Mouse (Mus musculus) hematopoietic stem cell, adult 5-6 weeks (primary cell): Measurements from ENCODE around the gene Ndnf. TPM values are rescaled to one million over a fixed set of nuclear protein-coding genes. Genes with fewer than 3 reads are reported as not detected.

Source experiments
- ATAC-seq, 2 experiments: fragments of 125-278 bp in 1 of 2; replicated peaks in 1 of 2; 2 replicates each; pipeline ENCODE4 v1.8.0; 2016 to 2017; ENCODE audit warnings: inconsistent platforms in 2 of 2, mild to moderate bottlenecking in 2 of 2, moderate number of reproducible peaks in 2 of 2, low read depth in 1 of 2, moderate TSS enrichment in 1 of 2; ENCODE audit not compliant: low FRiP score in 2 of 2, poor library complexity in 2 of 2, severe bottlenecking in 2 of 2, insufficient read depth in 1 of 2, low TSS enrichment in 1 of 2
- total RNA-seq: library from RNA; stranded (forward); fragments of 172-1452, 232-1000 nt; gene quantifications from 2 replicates; pipeline ENCODE4 v1.2.3, GENCODE M21; 2017

The Ndnf gene
- total RNA-seq, 1 experiment from 2014 or later = 0.35 TPM

DNA sequence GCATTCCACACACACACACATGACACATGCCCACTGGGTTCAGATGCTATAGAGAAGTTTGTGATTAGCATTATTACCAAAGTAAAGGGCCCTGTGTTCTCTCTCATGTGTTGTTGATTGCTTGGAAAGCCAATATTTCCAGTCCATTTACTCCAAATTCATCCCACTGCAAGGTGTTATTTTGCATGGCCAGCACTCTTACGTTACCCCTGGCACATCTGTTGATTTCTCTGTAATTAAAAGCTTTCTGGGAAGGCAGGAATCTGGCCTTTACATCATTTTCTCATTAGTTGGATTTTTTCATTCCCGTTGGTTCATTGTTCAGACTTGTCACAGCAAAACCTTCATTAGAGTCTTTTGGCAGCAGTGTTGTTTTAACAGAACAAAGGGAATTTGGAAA is 54.3 kb downstream of the Ndnf start:
- no peak for ATAC-seq

DNA sequence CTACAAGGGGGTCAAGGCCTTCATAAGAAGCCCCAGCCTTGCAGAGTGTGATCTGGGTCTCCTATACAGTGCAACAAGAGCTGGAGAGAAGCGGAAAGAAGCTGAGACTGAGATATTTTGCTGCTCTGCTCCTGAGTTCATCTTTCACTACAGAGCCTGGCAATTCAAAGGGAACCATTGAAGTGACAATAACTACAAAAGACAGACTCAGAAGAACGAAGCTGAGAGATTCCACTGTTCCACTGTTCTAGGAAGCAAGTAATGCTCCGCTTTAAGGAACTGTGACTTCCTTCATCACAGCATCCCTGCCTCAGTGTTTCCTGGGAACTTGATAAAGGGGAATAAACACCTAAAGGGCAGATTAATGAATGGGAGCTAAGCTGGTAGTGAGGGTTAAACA is 56.9 kb downstream of the Ndnf start:
- ATAC-seq = no peak

- no peak for ATAC-seq
Observed at GRCm38 (mm10) chr6:65739442-65739841, 68.1 kb downstream of the Ndnf start.

DNA sequence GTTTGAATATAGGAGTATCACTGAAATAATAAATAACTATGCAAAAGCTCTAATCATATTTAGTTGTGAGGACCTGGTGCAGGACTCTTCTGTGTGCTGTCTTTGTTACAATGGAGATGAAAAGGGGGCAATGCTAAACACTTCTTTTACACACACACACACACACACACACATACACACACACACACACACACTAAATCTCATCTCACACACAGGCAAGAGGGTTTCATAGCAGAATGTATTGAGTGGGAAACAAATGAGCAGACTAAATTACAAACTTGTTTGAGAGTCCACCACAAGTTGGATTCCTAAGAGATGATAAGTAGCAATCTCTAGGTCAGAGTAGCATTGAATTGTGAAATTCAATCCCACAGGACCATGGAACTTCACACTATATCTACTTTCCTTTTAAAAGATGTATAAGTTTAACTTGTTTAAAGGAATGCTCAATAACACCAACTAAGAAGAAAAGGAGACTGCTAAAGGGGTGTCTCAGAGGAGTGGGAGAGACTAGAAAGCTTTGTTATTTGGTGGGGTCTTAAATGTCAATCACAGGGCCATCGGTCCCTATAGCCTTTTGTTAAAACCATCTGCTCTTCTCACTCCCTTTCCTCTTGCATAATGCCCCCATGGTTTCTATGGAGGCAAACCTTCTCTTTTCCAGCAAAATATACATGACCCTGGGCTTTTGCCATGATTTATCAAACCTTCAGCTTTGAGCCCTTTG is 71.9 kb downstream of the Ndnf start:
- no peak for ATAC-seq

- ATAC-seq = no peak
Observed at GRCm38 (mm10) chr6:65743871-65744202, 72.4 kb downstream of the Ndnf start.

GRCm38 (mm10) chr6:65758214-65758613 is 86.8 kb downstream of the Ndnf start:
- ATAC-seq = no peak

GRCm38 (mm10) chr6:65759174-65759573 is 87.8 kb downstream of the Ndnf start:
- ATAC-seq = no peak

DNA sequence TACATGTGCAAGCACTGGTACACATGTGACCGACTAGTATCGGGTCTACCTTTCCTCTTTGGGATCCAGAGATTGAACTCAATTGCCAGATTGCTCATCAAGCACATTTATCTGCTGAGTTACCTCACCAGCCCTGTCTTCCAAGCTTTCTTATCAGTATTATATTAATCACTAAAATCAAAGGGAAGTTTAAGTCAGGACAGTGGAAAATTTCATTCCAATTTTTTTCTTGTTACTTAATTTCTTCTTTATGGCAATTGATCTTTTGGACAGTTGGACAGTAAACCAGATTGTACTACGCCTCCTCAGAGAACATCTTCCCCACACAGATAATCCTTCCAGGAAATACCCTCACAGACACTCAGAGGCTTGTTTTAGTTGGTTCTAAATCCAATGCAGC is 88.7 kb downstream of the Ndnf start:
- no peak for ATAC-seq

Other genes starting within 250 kb of the Ndnf start
- 71.3 and 73.5 TPM in 2 replicates for gene Tnip3, start 146.3 kb upstream of the Ndnf start, total RNA-seq
- gene Prdm5, start 107.4 kb downstream of the Ndnf start, total RNA-seq = 34.7 and 36.9 TPM in 2 replicates